Mouse (Mus musculus) stomach, postnatal 0 days (tissue): ENCODE measurements around the gene St13. TPM values are rescaled to one million over a fixed set of nuclear protein-coding genes. Genes with fewer than 3 reads are reported as not detected.

ENCODE experiments used
- ATAC-seq: fragments of 200-750 bp; cut with Nextera tagmentation; 2 replicates; pipeline ENCODE4 v1.8.0; 2017; ENCODE audit not compliant: low FRiP score, low TSS enrichment
- DNase-seq: peaks from one replicate; pipeline ENCODE4 v3.0.0-alpha.2; 2016; ENCODE audit warnings: low spot score
- H3K27ac ChIP-seq: fragments of 300-500 bp; sonication (generic); replicated peaks from 2 replicates; pipeline ENCODE4 v1.5.1; 2014; ENCODE audit warnings: mild to moderate bottlenecking, control low read depth
- H3K27me3 ChIP-seq: fragments of 300-500 bp; sonication (generic); 2 replicates; pipeline ENCODE4 v1.6.1; 2014; ENCODE audit warnings: low read length; ENCODE audit not compliant: control insufficient read depth, insufficient read depth
- H3K36me3 ChIP-seq: fragments of 300-500 bp; sonication (generic); 2 replicates; pipeline ENCODE4 v1.6.1; 2014; ENCODE audit warnings: low read length, mixed read lengths; ENCODE audit not compliant: control insufficient read depth, insufficient read depth
- H3K4me1 ChIP-seq: fragments of 300-500 bp; sonication (generic); replicated peaks from 2 replicates; pipeline ENCODE4 v1.6.1; 2014; ENCODE audit warnings: antibody characterized with exemption; ENCODE audit not compliant: control insufficient read depth, insufficient read depth
- H3K4me2 ChIP-seq: fragments of 300-500 bp; sonication (generic); replicated peaks from 2 replicates; pipeline ENCODE4 v1.6.1; 2014; ENCODE audit warnings: low read depth, mild to moderate bottlenecking, control low read depth, moderate library complexity
- H3K4me3 ChIP-seq: fragments of 300-500 bp; sonication (generic); 2 replicates; pipeline ENCODE4 v1.5.1; 2014; ENCODE audit warnings: low read depth, low read length, control low read depth
- H3K9ac ChIP-seq: fragments of 300-500 bp; sonication (generic); 2 replicates; pipeline ENCODE4 v1.6.1; 2014; ENCODE audit warnings: mild to moderate bottlenecking, low read length, control low read depth, mixed read lengths
- H3K9me3 ChIP-seq: fragments of 300-500 bp; sonication (generic); 2 replicates; pipeline ENCODE4 v1.6.1; 2016; ENCODE audit warnings: low read length; ENCODE audit not compliant: control insufficient read depth
- CTCF ChIP-seq: IDR thresholded peaks from 2 replicates; pipeline ENCODE4 v1.5.1; 2016; ENCODE audit warnings: antibody characterized with exemption, low read depth, mild to moderate bottlenecking, moderate library complexity
- EP300 ChIP-seq: optimal IDR thresholded peaks from 2 replicates; pipeline ENCODE3; 2016; ENCODE audit warnings: antibody characterized with exemption
- WGBS: fragments of 180-500 bp; shearing (Covaris S2); extraction: QIAGEN DNeasy Blood & Tissue Kit; methylation state at CpG from one replicate; pipeline ENCODE4 v1.1.7; 2014; 5-methylcytosine and 5-hydroxymethylcytosine counted together
- polyA plus RNA-seq: library from polyadenylated mRNA; unstranded; fragments of >200 nt; fragmentation: Nextera tagmentation; extraction: Ambion mirVana; gene quantifications from 2 replicates; pipeline ENCODE4 v1.2.1, GENCODE M21; 2015

St13 gene
- polyA plus RNA-seq, 1 experiment from 2014 or later: 80.2 TPM

DNA sequence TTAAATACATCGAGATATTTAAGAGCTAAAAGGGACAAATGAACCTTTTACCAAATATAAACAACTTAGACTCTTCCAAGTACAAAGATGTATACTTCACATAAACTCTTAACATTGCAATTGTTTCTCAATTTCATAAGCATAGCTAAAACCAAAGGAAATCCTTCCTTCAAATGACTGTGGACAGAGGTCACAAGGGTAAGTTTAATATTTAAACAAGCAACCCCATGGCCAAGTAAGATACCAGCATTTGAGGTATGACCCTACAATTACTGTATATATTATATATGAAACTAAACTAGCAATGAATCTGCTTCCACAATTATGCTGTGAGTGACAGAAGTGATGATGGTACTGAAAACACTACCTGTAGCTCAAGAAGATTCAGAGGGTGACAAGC is 35.6 kb downstream of the St13 start:
- H3K36me3 ChIP-seq: peaks cover 8% of the 10 kb centered on the region
- H3K27ac ChIP-seq: no peak overlapping the region
- no peaks in the 10 kb centered on the region for H3K9me3 ChIP-seq
- H3K4me3 ChIP-seq: no peak overlapping the region
- DNase-seq: no peak
- H3K4me1 ChIP-seq: 0 out of 2 replicates have a peak, but pooled peaks cover 3% of the 10 kb centered on the region
- no peak overlapping the region for H3K4me2 ChIP-seq
- H3K9ac ChIP-seq: no peak overlapping the region
- ATAC-seq: no peak
- no peak for TF ChIP-seq CTCF
- TF ChIP-seq EP300: no peak
- no peaks in the 10 kb centered on the region for H3K27me3 ChIP-seq
- 63% methylated on average over 1 of the region's 1 CpGs for WGBS

DNA sequence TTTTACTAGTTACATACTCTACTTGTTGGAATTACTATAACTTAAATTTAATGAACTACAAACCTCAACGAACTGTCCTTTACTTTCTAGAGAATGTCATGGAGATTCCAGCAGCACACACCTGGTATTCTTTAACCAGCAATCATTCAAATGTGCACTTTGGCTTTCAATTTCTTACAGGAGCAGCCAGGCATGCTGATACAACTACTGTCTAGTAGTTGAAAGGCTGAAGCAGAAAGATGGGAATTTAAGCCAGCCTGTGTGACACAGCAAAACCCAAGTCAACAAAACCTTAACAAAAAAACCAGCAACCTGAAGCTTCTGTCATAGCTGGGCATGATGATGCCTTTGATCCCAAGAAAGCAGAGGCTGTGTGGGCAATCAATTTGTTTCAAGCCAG is 37.4 kb downstream of the St13 start:
- 78% methylated on average over 1 of the region's 1 CpGs for WGBS
- ATAC-seq (no peak), DNase-seq (no peak)
- no peak for TF ChIP-seq CTCF
- no peak for TF ChIP-seq EP300
- Histone ChIP-seq H3K27me3 (no peaks in the 10 kb centered on the region), H3K4me3 (no peak overlapping the region), H3K4me2 (no peak overlapping the region), H3K9me3 (no peaks in the 10 kb centered on the region), H3K4me1 (0 out of 2 replicates have a peak, but pooled peaks cover 4% of the 10 kb centered on the region), H3K36me3 (peaks cover 4% of the 10 kb centered on the region), H3K27ac (no peak overlapping the region), H3K9ac (no peak overlapping the region)

DNA sequence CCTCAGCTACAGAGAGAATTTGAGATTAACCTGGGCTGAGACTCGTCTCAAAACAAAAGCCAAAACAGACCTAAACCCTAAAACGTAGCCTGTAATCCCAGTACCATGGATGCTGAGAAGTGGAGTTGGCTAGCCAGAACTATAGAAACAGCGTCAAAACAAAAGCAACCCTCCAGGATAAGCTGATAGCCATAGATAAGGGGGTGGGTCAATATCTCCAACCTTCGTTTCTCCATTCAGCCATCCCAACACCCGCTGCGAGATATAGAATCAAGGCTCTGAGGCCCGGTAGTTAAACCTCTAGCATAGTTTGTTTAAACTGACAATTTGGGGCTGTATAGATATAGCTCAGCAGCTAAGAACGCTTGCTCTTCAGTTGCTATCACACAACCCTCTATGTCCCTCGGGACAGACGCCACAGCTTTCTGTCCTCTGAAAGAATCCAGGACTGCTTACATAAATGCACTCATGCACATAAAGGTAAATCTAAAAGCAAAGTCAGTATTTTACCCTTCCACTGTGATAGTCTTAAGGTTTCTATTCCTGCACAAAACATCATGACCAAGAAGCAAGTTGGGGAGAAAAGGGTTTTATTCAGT is 38.4 kb downstream of the St13 start:
- Histone ChIP-seq H3K9me3 (no peaks in the 10 kb centered on the region), H3K4me1 (0 out of 2 replicates have a peak, but pooled peaks cover 4% of the 10 kb centered on the region), H3K27ac (peak overlapping the region; percentile 19), H3K9ac (no peak overlapping the region), H3K27me3 (no peaks in the 10 kb centered on the region), H3K4me3 (0 out of 2 replicates have a peak overlapping the region, but pooled peaks have one; percentile 2), H3K4me2 (peak overlapping the region; percentile 63; the same call in 1 of the 2 replicates), H3K36me3 (peaks cover 4% of the 10 kb centered on the region)
- ATAC-seq (no peak), DNase-seq (no peak)
- no peak for TF ChIP-seq EP300
- no peak for TF ChIP-seq CTCF
- WGBS: 32% methylated on average over 10 of the region's 10 CpGs

DNA sequence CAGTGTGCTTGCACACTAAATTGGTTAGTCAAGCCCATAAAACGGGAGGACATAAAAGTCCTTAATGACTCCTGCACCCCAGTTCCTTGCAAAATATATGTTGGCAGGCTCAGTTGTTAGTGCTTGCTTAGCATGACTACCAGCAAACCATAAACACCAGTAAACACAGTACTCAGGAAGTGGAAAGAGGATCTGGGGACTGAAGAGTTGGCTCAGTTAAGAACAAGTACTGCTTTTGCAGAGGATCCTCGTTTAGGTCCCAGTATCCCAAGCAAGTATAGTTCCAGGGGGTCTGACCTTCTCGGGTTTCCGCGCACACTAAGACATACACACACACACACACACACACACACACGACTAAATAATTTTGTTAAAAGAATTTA is 38.9 kb downstream of the St13 start:
- DNase-seq (no peak), ATAC-seq (peak; percentile 51)
- no peak overlapping the region for H3K9ac ChIP-seq
- peak overlapping the region; percentile 19 for H3K27ac ChIP-seq
- 0 out of 2 replicates have a peak, but pooled peaks cover 4% of the 10 kb centered on the region for H3K4me1 ChIP-seq
- 31% methylated on average over 6 of the region's 6 CpGs for WGBS
- H3K9me3 ChIP-seq: no peaks in the 10 kb centered on the region
- H3K36me3 ChIP-seq: peaks cover 4% of the 10 kb centered on the region
- TF ChIP-seq CTCF (no peak), EP300 (no peak)
- peak overlapping the region; percentile 63 for H3K4me2 ChIP-seq
- no peaks in the 10 kb centered on the region for H3K27me3 ChIP-seq
- peak overlapping the region; percentile 70 for H3K4me3 ChIP-seq

DNA sequence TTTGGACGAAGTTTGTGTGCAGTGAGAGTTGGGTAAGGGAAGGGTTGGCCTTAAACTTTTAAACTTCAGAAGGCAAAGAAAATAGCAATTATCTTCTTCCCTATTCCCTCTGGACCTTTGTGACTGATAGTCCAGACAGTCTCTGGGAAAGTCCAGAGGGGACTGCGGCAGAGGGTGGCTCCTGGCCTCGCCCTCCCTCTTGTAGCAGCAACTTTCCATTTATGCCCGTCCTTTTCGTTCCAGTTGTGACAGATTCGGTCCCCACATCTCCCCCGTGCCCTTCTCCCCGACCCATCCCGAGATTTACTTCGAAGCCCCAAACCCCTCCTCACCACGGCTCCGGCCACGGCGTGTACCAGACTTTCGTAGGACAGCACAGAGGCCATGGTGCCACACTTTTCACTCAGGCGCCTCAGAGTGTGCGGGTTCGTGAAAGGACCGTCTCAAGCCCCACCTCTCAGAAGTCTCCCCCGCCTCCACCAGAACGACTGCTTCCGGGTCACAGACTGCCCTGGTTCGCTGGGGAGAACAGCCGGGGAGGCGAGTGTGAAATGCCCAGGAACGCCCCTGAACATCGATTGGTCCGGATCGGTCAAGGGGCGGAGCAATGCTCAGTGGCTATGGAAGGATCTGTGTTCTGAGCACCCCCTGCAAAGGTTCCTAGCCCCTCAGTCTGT is 39.4 kb downstream of the St13 start, which contains the start of gene Slc25a17:
Gene Slc25a17 (minus strand): TSS at position 468 of the 677 bp plus-strand sequence.
- Histone ChIP-seq H3K4me2 (peak within 1 kb of the TSS; percentile 63), H3K36me3 (peaks cover 4% of the 10 kb centered on the region; the same call in 1 of the 2 replicates), H3K9ac (peak within 1 kb of the TSS; percentile 80), H3K4me1 (0 out of 2 replicates have a peak, but pooled peaks cover 4% of the 10 kb centered on the region), H3K27me3 (no peaks in the 10 kb centered on the region), H3K9me3 (no peaks in the 10 kb centered on the region), H3K27ac (peak within 1 kb of the TSS; percentile 92), H3K4me3 (peak within 1 kb of the TSS; percentile 70)
- TF ChIP-seq CTCF (peak; percentile 13; the same call in 1 of the 2 replicates), EP300 (no peak)
- DNase-seq: peak; percentile 96
- 1% methylated on average over 30 of the region's 30 CpGs for WGBS
- peak; percentile 99 for ATAC-seq

DNA sequence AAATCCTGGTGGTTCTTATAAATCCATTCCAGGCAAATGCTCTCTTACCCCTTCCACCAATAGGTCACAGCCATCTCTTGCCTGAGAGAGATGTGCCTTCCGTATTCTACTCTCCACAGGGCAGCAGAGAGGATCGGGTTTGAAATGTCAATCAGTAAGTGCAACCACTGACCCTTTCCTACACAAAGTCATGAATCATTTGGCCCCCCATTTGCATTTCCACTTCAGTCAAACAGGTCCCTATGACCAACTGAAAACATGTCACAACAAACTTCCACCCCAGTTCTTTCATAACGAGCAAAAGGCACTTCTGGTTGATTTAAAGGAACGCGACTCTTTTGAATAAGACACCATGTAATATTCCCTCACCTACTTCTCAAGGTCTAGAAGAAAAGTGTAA is 40.5 kb downstream of the St13 start:
- Histone ChIP-seq H3K9ac (no peak overlapping the region), H3K27me3 (no peaks in the 10 kb centered on the region), H3K4me2 (no peak overlapping the region; the same call in 1 of the 2 replicates), H3K9me3 (no peaks in the 10 kb centered on the region), H3K36me3 (no peaks in the 10 kb centered on the region; the same call in 1 of the 2 replicates), H3K4me3 (no peak overlapping the region), H3K4me1 (0 out of 2 replicates have a peak, but pooled peaks cover 4% of the 10 kb centered on the region), H3K27ac (no peak overlapping the region)
- ATAC-seq: no peak
- TF ChIP-seq CTCF (no peak), EP300 (no peak)
- 69% methylated on average over 5 of the region's 5 CpGs for WGBS
- no peak for DNase-seq
